Mouse (Mus musculus): ENCODE measurements around the gene Fsd1l.

Gene Fsd1l

GRCm38 (mm10) chr4:53631316-53632010, at the start of gene Fsd1l:
TSS of gene Fsd1l (plus strand) at chr4:53631471.
- in situ Hi-C loops (cut with MboI), result no loop called here

- in situ Hi-C loops (cut with MboI), result no loop called here
These were observed 43.6 kb upstream of the Fsd1l start for GRCm38 (mm10) chr4:53587676-53588075.

- in situ Hi-C loops (cut with MboI), result no loop called here
These were observed 42.3 kb upstream of the Fsd1l start for GRCm38 (mm10) chr4:53588936-53589335.

- in situ Hi-C loops (cut with MboI), result no loop called here
These were observed 41.8 kb upstream of the Fsd1l start for GRCm38 (mm10) chr4:53589466-53589865.

- in situ Hi-C loops (cut with MboI), result no loop called here
These were observed 41.1 kb upstream of the Fsd1l start for GRCm38 (mm10) chr4:53590163-53590562.

DNA sequence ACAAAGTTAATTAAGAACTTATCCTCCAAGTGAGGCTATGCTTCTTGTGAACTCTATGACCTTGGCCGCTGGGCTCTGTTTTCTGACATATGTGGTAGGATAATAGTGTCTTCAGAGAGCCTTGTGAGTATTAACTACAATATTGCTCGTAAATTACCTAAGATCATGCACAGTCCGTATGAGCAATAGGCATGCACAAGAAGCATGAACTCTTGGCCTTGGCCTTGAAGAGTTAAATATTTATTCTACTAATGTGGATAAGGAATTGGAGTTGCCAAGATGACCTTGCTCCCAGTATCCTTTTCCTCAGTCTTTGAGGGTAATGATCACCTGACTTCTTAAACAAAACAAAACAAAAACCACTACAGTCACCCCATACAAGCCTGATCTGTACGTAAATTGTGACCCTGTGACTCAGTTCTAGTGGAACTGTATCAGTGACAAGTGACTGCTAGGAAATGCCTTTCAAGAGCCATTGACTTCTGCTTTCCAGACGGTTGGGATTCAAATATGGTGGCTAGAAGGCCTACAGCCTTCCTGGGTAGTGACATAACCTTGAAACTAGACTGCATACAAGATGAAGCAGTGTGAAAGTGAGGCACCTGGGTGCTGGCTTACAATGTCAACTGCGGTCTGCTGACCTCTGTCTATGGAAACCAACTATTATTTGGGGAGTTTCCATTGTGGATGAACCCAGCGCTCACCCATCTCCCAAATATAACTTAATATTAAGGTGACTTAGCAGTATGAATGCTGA, 40.4 kb upstream of the Fsd1l start:
- in situ Hi-C loops (cut with MboI), result no loop called here

DNA sequence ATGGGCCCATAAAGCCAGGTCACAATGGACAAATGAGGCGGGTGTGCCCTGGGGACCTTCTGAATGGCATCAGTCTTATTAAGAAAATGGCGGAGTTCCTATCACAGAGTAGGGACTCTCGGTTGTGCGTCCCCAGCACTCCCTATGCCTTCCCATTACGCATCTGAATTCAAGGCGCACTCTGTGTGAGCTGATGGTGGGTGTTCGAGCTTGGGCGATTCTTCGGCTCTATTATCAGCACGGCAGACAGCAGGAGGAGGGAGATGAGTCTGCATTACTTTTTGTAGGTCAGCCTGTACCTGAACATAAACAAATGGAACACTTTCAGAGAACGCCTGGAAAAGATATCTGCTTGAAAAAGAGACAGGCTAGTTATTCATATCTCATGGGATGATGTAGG, 39.7 kb upstream of the Fsd1l start:
- in situ Hi-C loops (cut with MboI), result no loop called here

GRCm38 (mm10) chr4:53591941-53592340, 39.3 kb upstream of the Fsd1l start:
- in situ Hi-C loops (cut with MboI), result no loop called here

DNA sequence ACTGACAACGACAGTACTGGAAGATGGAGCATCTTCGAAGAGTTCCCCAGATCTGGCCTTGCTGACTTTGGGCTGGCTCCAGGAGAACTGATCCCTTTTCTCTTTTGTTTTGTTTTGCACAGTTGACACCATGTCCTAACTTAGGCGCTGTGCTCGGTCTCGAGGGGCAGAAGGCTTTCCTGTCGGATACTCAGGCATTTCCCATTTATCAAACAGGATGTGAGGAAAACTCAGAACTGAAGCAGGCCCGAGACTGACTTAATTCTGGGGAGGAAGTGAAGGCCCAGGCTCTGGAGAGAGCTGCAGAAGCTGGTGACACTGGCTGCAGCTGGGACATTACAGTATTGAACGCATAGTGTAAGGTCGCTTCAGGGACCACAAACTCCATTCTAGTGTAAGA, 38.9 kb upstream of the Fsd1l start:
- in situ Hi-C loops (cut with MboI), result no loop called here

DNA sequence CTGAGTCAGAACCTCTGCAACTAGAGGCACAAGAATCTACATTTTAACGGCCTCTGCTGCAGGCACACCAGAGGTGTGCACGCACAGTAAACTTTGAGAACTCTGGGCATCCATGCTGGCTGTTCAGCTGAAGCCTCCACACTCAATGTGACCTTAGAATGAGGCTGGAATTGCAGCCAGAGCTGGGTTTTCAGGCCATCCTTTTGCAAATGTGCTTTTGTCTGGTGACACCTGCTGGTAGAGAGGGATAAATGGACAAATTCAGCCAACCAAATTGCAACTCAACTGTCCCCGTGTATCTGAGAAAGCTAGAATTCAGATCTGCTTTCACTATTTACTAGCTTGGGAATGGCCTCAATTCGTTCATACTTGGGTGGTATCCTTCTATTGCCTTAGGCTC, 37.1 kb upstream of the Fsd1l start:
- in situ Hi-C loops (cut with MboI), result no loop called here

DNA sequence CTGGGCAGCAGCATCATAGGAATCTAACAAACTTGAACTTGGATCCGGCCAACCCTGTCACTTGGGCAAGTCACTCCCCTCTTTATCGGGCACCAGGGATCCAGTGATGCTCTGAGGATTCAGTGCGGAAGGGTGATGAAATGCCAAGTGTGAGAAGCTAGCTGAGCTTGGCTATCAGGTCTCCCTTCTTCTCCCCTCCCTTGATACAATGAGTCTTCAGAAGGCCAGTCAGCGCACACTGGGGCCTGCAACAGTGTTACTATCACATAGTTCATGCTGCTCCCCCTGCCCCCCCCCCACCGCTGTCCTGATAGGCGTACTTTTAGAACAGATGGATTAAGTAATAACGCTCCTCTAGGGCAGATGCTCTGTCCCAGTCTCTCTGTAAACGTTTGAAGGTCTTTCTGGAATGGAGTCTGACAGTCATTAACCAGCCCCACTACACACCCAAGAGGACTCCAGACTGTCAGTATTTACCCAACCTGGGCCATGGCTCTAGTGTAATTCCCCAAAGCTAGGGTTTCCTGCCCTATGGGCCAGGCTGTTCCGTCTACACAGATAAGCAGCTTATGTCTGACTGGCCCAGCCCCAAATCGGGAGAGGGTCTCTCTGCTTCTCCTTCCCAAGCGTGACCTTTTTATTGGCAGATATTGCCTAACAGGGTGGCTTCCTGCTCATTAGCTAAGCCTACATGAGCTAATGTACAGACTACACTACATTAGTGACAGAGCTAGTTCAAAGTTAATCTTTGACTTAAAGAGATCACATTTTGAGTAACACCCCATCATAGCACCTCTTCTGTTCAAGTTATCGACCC, 35.8 kb upstream of the Fsd1l start:
- in situ Hi-C loops (cut with MboI), result no loop called here

DNA sequence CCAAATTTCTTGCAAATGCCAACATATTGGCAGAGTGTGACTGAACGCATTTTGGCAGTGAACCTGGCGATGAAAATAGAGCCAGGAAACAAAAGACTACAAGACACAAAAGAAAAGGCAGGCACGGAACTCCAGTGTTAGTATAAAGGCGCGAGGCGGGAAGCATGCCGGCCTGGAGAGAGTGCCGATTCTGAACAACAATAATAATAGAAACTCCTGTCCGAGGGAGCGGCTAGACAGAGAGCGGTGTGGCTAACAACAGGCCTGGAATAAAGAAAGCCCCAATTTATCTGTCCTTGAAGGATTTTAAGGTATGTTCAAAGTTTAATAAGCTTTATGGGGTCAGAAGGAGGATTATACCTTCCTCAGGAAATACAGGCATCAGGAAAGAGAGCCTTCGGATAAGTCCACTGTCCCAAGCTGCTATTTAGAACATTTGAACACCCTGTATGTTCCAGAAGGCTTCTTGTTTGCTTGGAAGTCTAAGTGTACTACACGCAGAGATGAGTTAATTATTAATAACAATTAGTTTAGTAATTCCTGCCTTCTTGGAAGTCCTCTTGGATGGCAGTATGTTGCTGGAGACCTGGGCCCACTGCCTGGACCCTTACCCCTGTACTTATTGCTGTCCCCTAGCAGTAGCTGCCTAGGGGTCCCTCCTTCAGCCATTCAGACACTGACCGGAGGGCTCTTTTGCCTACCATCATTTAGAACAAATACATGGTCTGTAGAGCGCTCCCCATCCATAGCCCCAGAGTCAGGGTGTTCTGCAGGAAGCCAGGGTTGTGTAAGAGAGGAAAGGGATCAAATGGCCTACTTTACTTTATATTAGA, 35.0 kb upstream of the Fsd1l start:
- in situ Hi-C loops (cut with MboI), result no loop called here

- in situ Hi-C loops (cut with MboI), result no loop called here
These were observed 30.8 kb upstream of the Fsd1l start for GRCm38 (mm10) chr4:53600462-53600861.

DNA sequence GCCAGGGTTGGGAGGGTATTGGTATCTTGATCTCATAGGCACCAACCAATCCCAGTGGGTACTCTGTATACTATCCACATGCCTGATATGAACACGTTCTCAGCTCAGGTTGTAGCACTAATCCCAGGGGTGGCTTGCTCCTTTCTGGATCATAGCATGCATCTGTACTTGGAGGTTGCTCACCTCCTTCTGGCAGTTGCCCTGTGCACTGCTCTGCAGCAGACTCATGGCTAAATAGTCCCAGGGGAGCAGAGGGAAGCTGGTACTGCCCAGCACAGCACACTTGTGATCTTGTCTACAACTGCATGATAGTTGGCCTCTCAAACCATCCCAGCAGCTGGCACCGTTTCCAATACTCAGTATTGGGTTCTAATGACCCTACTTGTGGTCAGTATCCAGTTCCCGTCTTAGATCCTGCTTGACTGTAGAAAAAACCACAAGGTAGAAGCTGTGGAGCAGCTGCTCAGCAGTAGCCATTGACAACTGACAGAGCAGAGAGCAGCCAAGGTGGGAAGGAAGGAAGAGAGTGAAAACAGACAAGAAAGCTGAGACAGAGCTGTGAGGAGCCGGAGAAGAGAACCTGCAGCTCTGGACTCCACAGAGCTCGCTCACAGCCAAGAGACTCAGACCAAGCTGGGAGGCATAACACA, 16.6 kb upstream of the Fsd1l start:
- in situ Hi-C loops (cut with MboI), result no loop called here

DNA sequence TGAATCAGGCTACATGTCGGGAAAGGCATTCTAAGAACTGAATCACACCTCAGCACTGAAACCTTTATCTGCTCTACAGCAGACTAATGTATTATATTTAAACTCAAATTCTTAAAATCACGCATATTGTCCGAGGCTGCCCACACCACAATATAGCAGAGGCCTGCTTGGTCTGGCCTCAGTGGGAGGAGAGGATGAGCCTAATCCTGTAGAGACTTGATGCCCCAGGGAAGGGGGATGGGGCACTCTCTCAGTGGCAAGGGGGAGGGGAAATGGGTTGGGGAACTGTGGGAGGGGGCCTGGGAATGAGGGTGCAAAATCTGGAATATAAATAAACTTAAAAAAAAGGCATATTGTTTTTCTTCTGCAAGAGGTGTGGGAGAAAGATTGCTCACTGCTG, 13.3 kb upstream of the Fsd1l start:
- in situ Hi-C loops (cut with MboI), result no loop called here

- in situ Hi-C loops (cut with MboI), result no loop called here
These were observed 11.2 kb upstream of the Fsd1l start for GRCm38 (mm10) chr4:53620104-53620503.

GRCm38 (mm10) chr4:53621084-53621483, 10.2 kb upstream of the Fsd1l start:
- in situ Hi-C loops (cut with MboI), result no loop called here

- in situ Hi-C loops (cut with MboI), result no loop called here
These were observed 9.8 kb upstream of the Fsd1l start for GRCm38 (mm10) chr4:53621490-53621889.

GRCm38 (mm10) chr4:53623711-53624110, 7.6 kb upstream of the Fsd1l start:
- in situ Hi-C loops (cut with MboI), result no loop called here

GRCm38 (mm10) chr4:53624816-53625215, 6.5 kb upstream of the Fsd1l start:
- in situ Hi-C loops (cut with MboI), result no loop called here

DNA sequence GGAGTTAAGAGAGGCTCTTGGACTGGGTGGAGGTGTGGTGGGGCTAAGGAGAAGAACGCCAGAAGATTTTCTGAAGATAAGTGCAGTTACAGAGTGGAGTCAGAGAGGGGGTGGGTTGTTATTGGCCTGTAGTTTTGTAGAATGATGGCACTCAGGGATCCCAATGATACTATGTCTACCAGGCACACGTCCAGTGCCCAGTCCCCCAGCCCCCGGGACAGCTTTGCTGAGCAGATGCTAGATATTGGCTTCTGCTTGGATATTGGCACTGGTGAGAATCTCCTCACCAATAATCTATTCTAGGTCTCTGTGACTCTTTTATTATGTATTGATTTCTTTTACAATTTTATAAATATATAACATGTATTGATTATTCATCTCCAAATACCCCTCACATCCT, 6.0 kb upstream of the Fsd1l start:
- in situ Hi-C loops (cut with MboI), result no loop called here

All from mature B cell (primary cell).